Mouse (Mus musculus): ENCODE measurements around the gene Fzd2. TPM values are rescaled to one million over a fixed set of nuclear protein-coding genes. Genes with fewer than 3 reads are reported as not detected.
"Not testable (repeated sequence)": the region's sequence is repeated elsewhere in the genome, so short reads cannot be mapped to it uniquely, and the experiment has no call there.

The Fzd2 gene
- polyA plus RNA-seq (2014; fragmentation: Nextera tagmentation; extraction: Ambion mirVana) = 53.3 and 57.0 TPM in 2 replicates

DNA sequence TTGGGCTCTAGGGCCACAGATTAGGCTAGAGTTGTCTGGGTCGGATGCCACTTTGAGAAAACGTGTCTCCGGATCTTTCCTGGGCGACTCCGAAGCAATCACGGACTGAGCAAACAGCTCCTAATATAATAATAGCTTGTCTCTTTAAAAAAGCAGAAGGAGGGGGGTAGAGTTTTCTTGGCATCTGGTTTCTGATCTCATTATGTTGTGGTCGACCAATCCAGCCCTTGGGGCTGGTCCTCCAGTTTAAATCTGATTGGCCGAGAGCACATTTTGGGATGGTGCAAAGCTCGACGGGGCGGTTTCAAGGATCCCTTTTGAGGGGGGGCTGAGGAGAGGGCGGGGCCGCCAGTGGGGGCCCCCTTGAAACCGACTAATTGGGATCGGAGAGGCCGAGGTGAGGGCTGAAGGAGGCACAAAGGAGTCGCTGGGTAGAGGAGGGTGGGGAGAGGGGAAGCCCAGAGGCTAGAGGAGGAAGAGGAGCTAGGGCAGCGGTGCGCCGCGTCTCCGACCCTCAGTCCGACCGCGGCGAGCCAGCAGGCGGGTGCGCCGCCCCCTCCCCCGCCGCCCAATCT lies at the start of gene Fzd2:
Gene Fzd2 (plus strand): TSS at position 387 of the 575 bp plus-strand sequence.
- WGBS = 0% methylated on average over 29 of the region's 31 CpGs
- H3K27me3 ChIP-seq (ENCODE audit: control insufficient read depth, insufficient read depth, low read length) = no peaks in the 10 kb centered on the region
- no peaks in the 10 kb centered on the region for H3K36me3 ChIP-seq (replicated peaks; ENCODE audit: control insufficient read depth, insufficient read depth, low read depth, low read length)
- H3K4me3 ChIP-seq (ENCODE audit: low read depth, low read length) = peak within 1 kb of the TSS; percentile 95
- peak within 1 kb of the TSS; percentile 99 for H3K27ac ChIP-seq (replicated peaks; ENCODE audit: low read depth, low read length)
- peak within 1 kb of the TSS; percentile 76 for H3K4me2 ChIP-seq (ENCODE audit: low read depth, low read length)
- DNase-seq (ENCODE audit: low spot score) (peak; percentile 98), ATAC-seq (replicated peaks; ENCODE audit: insufficient number of reproducible peaks, low FRiP score, low TSS enrichment, low read depth) (peak; percentile 93)
- H3K9me3 ChIP-seq (replicated peaks; ENCODE audit: control insufficient read depth, low read length) = no peaks in the 10 kb centered on the region
- peaks cover 2% of the 10 kb centered on the region for H3K4me1 ChIP-seq (ENCODE audit: control insufficient read depth, insufficient read depth, low read length)
- H3K9ac ChIP-seq (replicated peaks; ENCODE audit: low read length) = peak within 1 kb of the TSS; percentile 99

DNA sequence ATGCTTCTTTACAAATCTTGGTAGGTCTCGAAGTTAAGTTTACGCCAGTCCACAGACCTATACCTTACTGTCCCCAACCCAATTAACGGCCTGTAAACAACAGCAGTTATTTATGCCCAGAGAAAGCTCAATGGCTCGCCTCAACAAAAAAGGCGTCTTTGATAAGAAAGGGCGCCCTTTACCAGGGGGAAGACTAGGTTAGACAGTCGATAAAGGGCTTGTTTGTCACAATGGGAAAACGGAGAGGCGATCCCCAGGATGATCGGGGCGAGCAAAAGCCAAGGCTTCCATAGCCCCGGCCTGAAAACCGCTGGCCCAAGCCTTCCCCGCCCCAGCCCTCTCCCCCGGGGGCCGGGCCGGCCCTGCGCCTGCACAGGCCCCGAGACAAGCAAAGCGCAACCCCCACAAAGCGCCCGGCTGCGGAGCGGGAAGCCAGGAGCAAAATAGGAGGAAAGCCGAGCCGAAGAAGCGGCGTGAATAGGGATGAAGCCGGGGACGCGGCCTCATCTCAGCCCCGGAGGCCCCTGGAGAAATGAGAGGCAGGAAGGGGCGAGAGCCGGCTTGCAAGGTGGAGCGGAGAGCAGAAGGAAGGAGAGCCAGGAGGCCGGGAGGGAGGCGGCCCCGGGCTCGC lies 48.7 kb upstream of the Fzd2 start:
- Histone ChIP-seq H3K9ac (replicated peaks; ENCODE audit: low read length) (peak overlapping the region; percentile 91), H3K4me2 (ENCODE audit: low read depth, low read length) (peak overlapping the region; percentile 60), H3K27ac (replicated peaks; ENCODE audit: low read depth, low read length) (peak overlapping the region; percentile 88), H3K4me1 (ENCODE audit: control insufficient read depth, insufficient read depth, low read length) (no peaks in the 10 kb centered on the region), H3K27me3 (ENCODE audit: control insufficient read depth, insufficient read depth, low read length) (no peaks in the 10 kb centered on the region), H3K36me3 (replicated peaks; ENCODE audit: control insufficient read depth, insufficient read depth, low read depth, low read length) (no peaks in the 10 kb centered on the region), H3K4me3 (ENCODE audit: low read depth, low read length) (peak overlapping the region; percentile 84), H3K9me3 (replicated peaks; ENCODE audit: control insufficient read depth, low read length) (no peaks in the 10 kb centered on the region)
- WGBS = under 1% methylated on average over 37 of the region's 39 CpGs
- ATAC-seq (replicated peaks; ENCODE audit: insufficient number of reproducible peaks, low FRiP score, low TSS enrichment, low read depth) = peak; percentile 61
- peak; percentile 27 for DNase-seq (ENCODE audit: low spot score)

DNA sequence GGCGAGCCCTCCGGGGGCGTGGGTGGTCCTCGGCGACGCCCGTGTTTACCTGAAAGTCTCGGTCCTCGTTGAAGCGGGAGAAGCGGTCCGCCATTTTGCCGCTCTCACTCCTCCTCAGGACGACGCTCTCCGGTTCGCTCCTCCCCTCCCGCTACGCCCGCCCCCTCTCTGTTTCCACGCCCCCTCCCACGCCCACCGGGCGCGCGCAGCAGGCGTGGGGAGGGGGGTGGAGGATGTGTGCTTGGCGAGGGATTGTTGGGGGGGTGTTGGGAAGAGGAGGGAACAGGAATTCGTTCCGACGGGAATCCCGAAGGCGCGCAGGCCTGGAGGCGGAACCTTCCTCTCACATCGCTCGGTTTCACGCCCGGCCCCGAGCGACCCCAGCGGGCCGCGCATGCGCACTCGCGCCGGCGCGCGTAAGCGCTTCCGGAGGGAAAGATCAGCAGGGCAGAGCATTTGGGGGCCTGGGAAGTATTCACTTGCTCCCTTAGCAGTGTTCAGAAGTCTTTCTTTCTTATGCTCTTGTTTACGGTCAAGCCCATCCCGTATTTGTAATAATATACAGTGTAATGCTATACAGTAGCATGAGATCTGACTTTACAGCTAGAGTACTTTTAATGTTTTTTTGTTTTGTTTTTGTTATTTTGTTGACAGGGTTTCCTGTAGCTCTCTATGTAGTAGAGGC lies 48.0 kb upstream of the Fzd2 start, which contains the start of gene Gpatch8:
Gene Gpatch8 (minus strand): TSS at position 362 of the 685 bp plus-strand sequence.
- Histone ChIP-seq H3K9me3 (replicated peaks; ENCODE audit: control insufficient read depth, low read length) (no peaks in the 10 kb centered on the region), H3K36me3 (replicated peaks; ENCODE audit: control insufficient read depth, insufficient read depth, low read depth, low read length) (no peaks in the 10 kb centered on the region), H3K4me1 (ENCODE audit: control insufficient read depth, insufficient read depth, low read length) (no peaks in the 10 kb centered on the region), H3K9ac (replicated peaks; ENCODE audit: low read length) (peak within 1 kb of the TSS; percentile 91), H3K27me3 (ENCODE audit: control insufficient read depth, insufficient read depth, low read length) (no peaks in the 10 kb centered on the region), H3K4me2 (ENCODE audit: low read depth, low read length) (peak within 1 kb of the TSS; percentile 60), H3K27ac (replicated peaks; ENCODE audit: low read depth, low read length) (peak within 1 kb of the TSS; percentile 88), H3K4me3 (ENCODE audit: low read depth, low read length) (peak within 1 kb of the TSS; percentile 84)
- DNase-seq (ENCODE audit: low spot score) = peak; percentile 97
- 0% methylated on average over 41 of the region's 55 CpGs for WGBS
- peak; percentile 95 for ATAC-seq (replicated peaks; ENCODE audit: insufficient number of reproducible peaks, low FRiP score, low TSS enrichment, low read depth)

DNA sequence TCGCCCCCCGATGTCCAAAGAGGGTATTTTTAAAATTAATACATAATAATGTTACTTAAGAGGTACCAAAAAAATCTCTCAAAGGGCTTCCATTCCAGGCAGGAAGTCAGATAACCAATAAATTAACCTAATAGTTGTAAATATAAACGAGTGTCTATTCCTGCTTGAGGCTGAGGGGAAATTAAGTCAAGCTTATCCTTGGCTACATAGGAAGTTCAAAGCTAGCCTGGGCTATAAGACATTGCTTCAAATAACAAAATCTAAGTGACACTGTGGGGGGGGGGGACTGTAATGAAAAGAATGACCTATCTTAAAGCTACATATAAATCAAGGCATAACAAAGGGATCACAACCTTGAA lies 47.5 kb upstream of the Fzd2 start:
- Histone ChIP-seq H3K9me3 (replicated peaks; ENCODE audit: control insufficient read depth, low read length) (no peaks in the 10 kb centered on the region), H3K36me3 (replicated peaks; ENCODE audit: control insufficient read depth, insufficient read depth, low read depth, low read length) (no peaks in the 10 kb centered on the region), H3K27me3 (ENCODE audit: control insufficient read depth, insufficient read depth, low read length) (no peaks in the 10 kb centered on the region), H3K4me1 (ENCODE audit: control insufficient read depth, insufficient read depth, low read length) (no peaks in the 10 kb centered on the region), H3K9ac (replicated peaks; ENCODE audit: low read length) (no peak overlapping the region), H3K4me3 (ENCODE audit: low read depth, low read length) (peak overlapping the region; percentile 84), H3K4me2 (ENCODE audit: low read depth, low read length) (no peak overlapping the region), H3K27ac (replicated peaks; ENCODE audit: low read depth, low read length) (no peak overlapping the region)
- WGBS = 27% methylated on average over 3 of the region's 3 CpGs
- ATAC-seq (replicated peaks; ENCODE audit: insufficient number of reproducible peaks, low FRiP score, low TSS enrichment, low read depth) (no peak; the same call in 1 of the 2 replicates), DNase-seq (ENCODE audit: low spot score) (no peak)

DNA sequence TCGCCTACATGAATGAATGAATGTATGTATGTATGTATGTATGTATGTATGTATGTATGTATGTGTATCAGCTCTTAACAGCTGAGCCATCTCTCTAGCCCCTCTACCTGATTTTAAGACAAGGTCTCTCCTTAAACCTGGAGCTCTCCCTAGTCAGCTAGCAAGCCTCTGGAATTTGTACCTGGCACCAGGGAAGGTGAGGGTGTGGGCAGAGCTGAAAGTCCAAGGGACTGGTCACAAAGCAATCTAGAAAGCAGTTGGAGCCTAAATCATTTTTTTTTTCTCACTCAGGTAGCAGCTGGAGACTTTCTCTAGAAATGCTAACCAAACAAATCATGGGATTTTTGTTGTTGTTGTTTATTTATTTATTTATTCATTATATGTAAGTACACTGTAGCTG lies 46.8 kb upstream of the Fzd2 start:
- Histone ChIP-seq H3K4me3 (ENCODE audit: low read depth, low read length) (no peak overlapping the region), H3K4me1 (ENCODE audit: control insufficient read depth, insufficient read depth, low read length) (no peaks in the 10 kb centered on the region), H3K9ac (replicated peaks; ENCODE audit: low read length) (no peak overlapping the region), H3K27ac (replicated peaks; ENCODE audit: low read depth, low read length) (no peak overlapping the region), H3K36me3 (replicated peaks; ENCODE audit: control insufficient read depth, insufficient read depth, low read depth, low read length) (no peaks in the 10 kb centered on the region), H3K9me3 (replicated peaks; ENCODE audit: control insufficient read depth, low read length) (no peaks in the 10 kb centered on the region), H3K27me3 (ENCODE audit: control insufficient read depth, insufficient read depth, low read length) (no peaks in the 10 kb centered on the region), H3K4me2 (ENCODE audit: low read depth, low read length) (no peak overlapping the region)
- ATAC-seq (replicated peaks; ENCODE audit: insufficient number of reproducible peaks, low FRiP score, low TSS enrichment, low read depth) (no peak), DNase-seq (ENCODE audit: low spot score) (no peak)
- WGBS = 80% methylated on average over 1 of the region's 1 CpGs

DNA sequence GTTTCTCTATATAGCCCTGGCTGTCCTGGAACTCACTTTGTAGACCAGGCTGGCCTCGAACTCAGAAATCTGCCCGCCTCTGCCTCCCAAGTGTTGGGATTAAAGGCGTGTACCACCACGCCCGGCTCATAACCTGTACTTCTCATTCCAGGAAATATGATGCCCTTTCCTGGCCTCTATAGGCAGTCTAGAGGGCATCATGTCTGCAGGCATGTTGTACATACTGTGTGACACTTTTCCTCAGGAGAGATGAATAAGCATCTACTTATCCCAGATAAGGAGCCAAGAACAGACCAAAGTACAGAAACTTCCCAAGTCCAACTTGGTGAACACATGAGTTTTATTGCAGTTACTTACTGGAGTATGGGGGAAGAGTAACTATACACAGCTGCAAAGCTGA lies 45.5 kb upstream of the Fzd2 start:
- ATAC-seq (replicated peaks; ENCODE audit: insufficient number of reproducible peaks, low FRiP score, low TSS enrichment, low read depth) (no peak), DNase-seq (ENCODE audit: low spot score) (no peak)
- WGBS = 100% methylated on average over 3 of the region's 5 CpGs
- Histone ChIP-seq H3K4me3 (ENCODE audit: low read depth, low read length) (no peak overlapping the region), H3K27ac (replicated peaks; ENCODE audit: low read depth, low read length) (no peak overlapping the region), H3K9me3 (replicated peaks; ENCODE audit: control insufficient read depth, low read length) (no peaks in the 10 kb centered on the region), H3K36me3 (replicated peaks; ENCODE audit: control insufficient read depth, insufficient read depth, low read depth, low read length) (no peaks in the 10 kb centered on the region), H3K9ac (replicated peaks; ENCODE audit: low read length) (no peak overlapping the region), H3K27me3 (ENCODE audit: control insufficient read depth, insufficient read depth, low read length) (no peaks in the 10 kb centered on the region), H3K4me1 (ENCODE audit: control insufficient read depth, insufficient read depth, low read length) (no peaks in the 10 kb centered on the region), H3K4me2 (ENCODE audit: low read depth, low read length) (no peak overlapping the region)

DNA sequence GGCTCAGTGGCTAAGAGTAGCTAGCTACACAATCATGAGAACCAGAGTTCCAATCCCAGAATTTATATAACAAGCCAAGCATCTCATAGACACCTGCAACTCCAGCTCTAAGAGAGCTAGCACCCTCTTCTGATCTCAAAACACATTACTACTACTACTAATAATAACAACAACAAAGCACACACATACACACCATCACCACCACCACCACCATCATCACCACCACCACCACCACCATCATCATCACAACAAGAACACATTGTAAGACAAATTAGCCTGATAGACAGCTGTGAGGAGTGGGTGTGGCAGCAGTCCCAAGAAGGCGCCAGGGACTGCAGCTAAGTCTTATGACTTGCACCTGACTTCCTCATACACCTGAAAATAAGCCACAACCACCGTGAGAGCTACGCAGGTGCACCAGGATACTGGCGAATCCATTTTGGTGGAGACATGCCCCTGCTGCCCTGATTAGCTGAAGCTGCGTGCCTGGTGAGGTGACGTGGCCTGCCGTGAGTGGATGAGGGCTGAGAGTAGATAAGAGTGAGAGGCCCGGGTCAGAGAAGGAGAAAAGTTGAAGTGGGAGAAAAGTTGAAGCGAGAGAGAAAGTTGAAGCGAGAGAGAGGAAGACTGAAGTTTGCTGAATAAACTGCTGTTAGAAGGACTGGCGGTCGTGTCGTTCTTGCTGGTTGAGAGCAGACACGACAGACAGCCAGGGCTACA lies 39.1 kb upstream of the Fzd2 start:
- H3K9me3 ChIP-seq (replicated peaks; ENCODE audit: control insufficient read depth, low read length); H3K4me1 ChIP-seq (ENCODE audit: control insufficient read depth, insufficient read depth, low read length); H3K27me3 ChIP-seq (ENCODE audit: control insufficient read depth, insufficient read depth, low read length); H3K4me2 ChIP-seq (ENCODE audit: low read depth, low read length); DNase-seq (ENCODE audit: low spot score); H3K9ac ChIP-seq (replicated peaks; ENCODE audit: low read length); ATAC-seq (replicated peaks; ENCODE audit: insufficient number of reproducible peaks, low FRiP score, low TSS enrichment, low read depth); H3K27ac ChIP-seq (replicated peaks; ENCODE audit: low read depth, low read length); H3K4me3 ChIP-seq (ENCODE audit: low read depth, low read length); H3K36me3 ChIP-seq (replicated peaks; ENCODE audit: control insufficient read depth, insufficient read depth, low read depth, low read length): not testable (repeated sequence)
- 84% methylated on average over 14 of the region's 14 CpGs for WGBS

All from embryonic facial prominence, embryonic 11.5 days (tissue).